Mouse (Mus musculus): Measurements from ENCODE around the gene 4930556J24Rik. TPM values are rescaled to one million over a fixed set of nuclear protein-coding genes. Genes with fewer than 3 reads are reported as not detected.

4930556J24Rik gene
- total and polyA plus RNA-seq, 3 experiments: 0.31 to 0.47 TPM; not detected in 1

DNA sequence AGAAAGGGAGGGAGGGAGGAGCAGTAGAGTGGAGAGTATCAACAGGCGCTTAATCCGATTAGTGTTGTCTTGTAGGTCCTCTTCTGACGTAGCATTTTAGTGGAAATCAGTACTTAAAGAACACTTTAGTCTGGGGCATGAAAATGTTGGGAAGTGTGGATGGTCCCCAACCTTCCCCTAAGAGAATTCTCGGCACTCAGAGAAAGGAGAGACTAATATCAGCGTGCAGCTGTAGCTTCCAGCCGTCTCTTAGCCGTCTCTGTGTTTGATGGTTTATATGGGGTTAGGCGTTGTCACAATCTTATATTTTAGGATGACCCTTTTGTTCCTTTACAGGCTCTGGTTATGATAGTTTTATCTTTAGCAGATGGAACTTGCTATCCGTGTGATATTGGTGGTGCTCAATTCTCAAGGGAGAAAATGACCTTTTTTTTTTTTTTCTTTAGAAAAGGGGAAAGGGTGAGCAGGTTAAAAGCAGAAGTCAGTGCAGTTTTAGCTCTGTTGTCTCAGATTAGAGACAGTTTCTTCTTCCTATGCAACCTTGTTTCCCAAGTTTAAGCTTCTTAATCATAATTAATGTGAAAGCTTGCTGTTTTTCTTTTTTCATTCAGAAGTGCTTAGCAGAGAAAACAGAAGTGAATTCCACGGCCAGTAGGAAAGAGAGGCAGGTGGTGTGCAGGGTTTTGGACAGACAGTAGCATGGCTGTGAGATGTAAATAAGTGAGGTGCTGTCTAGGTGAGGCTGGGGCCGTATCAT lies 12.0 kb downstream of the 4930556J24Rik start:
- peak overlapping the region; percentile 85 to 93 for H3K4me3 ChIP-seq (ENCODE audit: control insufficient read depth in 1 of 2, insufficient read depth in 1 of 2, low read depth in 2 of 2, low read length in 2 of 2)
- no peaks in the 10 kb centered on the region for H3K9me3 ChIP-seq (replicated peaks; ENCODE audit: insufficient read depth, low read length)
- peak; percentile 89 for DNase-seq (ENCODE audit: low read depth, low spot score)
- peaks cover 0 to 3% of the 10 kb centered on the region in 2 experiments; a peak in 1 of 4 replicates for H3K27me3 ChIP-seq (ENCODE audit: control insufficient read depth in 1 of 2, insufficient read depth in 2 of 2, low read length in 2 of 2)
- peak overlapping the region; percentile 71 for H3K9ac ChIP-seq (ENCODE audit: control insufficient read depth, low read depth, low read length, poor library complexity, severe bottlenecking)
- H3K27ac ChIP-seq (ENCODE audit: control insufficient read depth, low read depth, low read length): peak overlapping the region; percentile 96
- peaks cover 43% of the 10 kb centered on the region for H3K79me2 ChIP-seq (ENCODE audit: control insufficient read depth, insufficient read depth, low read length, poor library complexity)
- H3K4me1 ChIP-seq (ENCODE audit: control insufficient read depth in 1 of 2, insufficient read depth in 2 of 2, low read length in 2 of 2): peaks cover 10 to 19% of the 10 kb centered on the region in 2 experiments
- TF ChIP-seq TAL1 (IDR thresholded peaks at IDR 0.05; ENCODE audit: low read length): peak; percentile 82
- peak; percentile 4; the same call in 1 of the 2 replicates for TF ChIP-seq MAZ (IDR thresholded peaks at IDR 0.05; ENCODE audit: low read depth, low read length)
- TF ChIP-seq GATA1 (IDR thresholded peaks at IDR 0.05; ENCODE audit: low read depth, low read length): peak; percentile 90
- no peak for TF ChIP-seq ZC3H11A (IDR thresholded peaks at IDR 0.05; ENCODE audit: low read depth, low read length)
- peak; percentile 71 for TF ChIP-seq SIN3A (IDR thresholded peaks at IDR 0.05; ENCODE audit: low read length)
- TF ChIP-seq TBP (IDR thresholded peaks at IDR 0.05; ENCODE audit: low read depth, low read length): peak; percentile 58; the same call in 1 of the 2 replicates
- 0 out of 2 replicates have a peak, but pooled peaks have one; percentile 12 for TF ChIP-seq ZMIZ1 (IDR thresholded peaks at IDR 0.05; ENCODE audit: low read depth, low read length)
- TF ChIP-seq TCF12 (IDR thresholded peaks at IDR 0.05; ENCODE audit: low read depth, low read length): peak; percentile 83
- no peak for TF ChIP-seq MYB (IDR thresholded peaks at IDR 0.05; ENCODE audit: low read depth, low read length)
- 0 out of 2 replicates have a peak, but pooled peaks have one; percentile 3 for TF ChIP-seq KAT2A (conservative IDR thresholded peaks at IDR 0.05; ENCODE audit: low read depth, low read length)
- peak; percentile 89 to 94 for TF ChIP-seq EP300 (IDR thresholded peaks at IDR 0.05; ENCODE audit: low read depth in 1 of 2, low read length in 2 of 2)
- TF ChIP-seq HCFC1 (IDR thresholded peaks at IDR 0.05; ENCODE audit: low read depth, low read length): peak; percentile 54; the same call in 1 of the 2 replicates
- peak; percentile 74 for TF ChIP-seq MYC (IDR thresholded peaks at IDR 0.05; ENCODE audit: low read depth, low read length)
- peak; percentile 97; the same call in 1 of the 2 replicates for TF ChIP-seq CHD1 (IDR thresholded peaks at IDR 0.05; ENCODE audit: low read depth, low read length)
- no peak for TF ChIP-seq JUND (IDR thresholded peaks at IDR 0.05; ENCODE audit: low read depth, low read length)
- TF ChIP-seq RCOR1 (IDR thresholded peaks at IDR 0.05; ENCODE audit: low read depth, low read length): peak; percentile 76
- peak; percentile 54; the same call in 1 of the 2 replicates for TF ChIP-seq MAX (IDR thresholded peaks at IDR 0.05; ENCODE audit: low read length)
- TF ChIP-seq ZNF384 (IDR thresholded peaks at IDR 0.05; ENCODE audit: low read depth, low read length): peak; percentile 98
- no peak for TF ChIP-seq ZKSCAN1 (IDR thresholded peaks at IDR 0.05; ENCODE audit: low read depth, low read length)
- TF ChIP-seq BHLHE40 (IDR thresholded peaks at IDR 0.05; ENCODE audit: borderline replicate concordance, low read depth, low read length): peak; percentile 49; the same call in 1 of the 2 replicates
- TF ChIP-seq POLR2AphosphoS2 (IDR thresholded peaks at IDR 0.05; ENCODE audit: low read length): peak; percentile 37; the same call in 1 of the 2 replicates
- peak; percentile 31 for TF ChIP-seq NELFE (IDR thresholded peaks at IDR 0.05; ENCODE audit: low read depth, low read length)
- TF ChIP-seq ETS1 (IDR thresholded peaks at IDR 0.05; ENCODE audit: low read depth, low read length): peak; percentile 67; the same call in 1 of the 2 replicates
- TF ChIP-seq USF1 (IDR thresholded peaks at IDR 0.05; ENCODE audit: low read depth, low read length): no peak
- peak; percentile 56 for TF ChIP-seq MXI1 (IDR thresholded peaks at IDR 0.05; ENCODE audit: low read depth, low read length)
- no peak for TF ChIP-seq CTCF (IDR thresholded peaks at IDR 0.05 in 2 of 3, conservative IDR thresholded peaks at IDR 0.05 in 1 of 3; ENCODE audit: control insufficient read depth in 1 of 3, insufficient read depth in 1 of 3, low read depth in 2 of 3, low read length in 3 of 3, poor library complexity in 1 of 3, severe bottlenecking in 1 of 3)
- peaks cover 12 to 23% of the 10 kb centered on the region in 2 experiments for H3K36me3 ChIP-seq (ENCODE audit: control insufficient read depth in 1 of 2, insufficient read depth in 2 of 2, low read length in 2 of 2)

All from MEL (cell line).